Mouse (Mus musculus): ENCODE measurements around the gene Tmem160. TPM values are rescaled to one million over a fixed set of nuclear protein-coding genes. Genes with fewer than 3 reads are reported as not detected.

Gene Tmem160
- polyA plus RNA-seq, 1 experiment from 2014 or later, result 28.8 TPM

DNA sequence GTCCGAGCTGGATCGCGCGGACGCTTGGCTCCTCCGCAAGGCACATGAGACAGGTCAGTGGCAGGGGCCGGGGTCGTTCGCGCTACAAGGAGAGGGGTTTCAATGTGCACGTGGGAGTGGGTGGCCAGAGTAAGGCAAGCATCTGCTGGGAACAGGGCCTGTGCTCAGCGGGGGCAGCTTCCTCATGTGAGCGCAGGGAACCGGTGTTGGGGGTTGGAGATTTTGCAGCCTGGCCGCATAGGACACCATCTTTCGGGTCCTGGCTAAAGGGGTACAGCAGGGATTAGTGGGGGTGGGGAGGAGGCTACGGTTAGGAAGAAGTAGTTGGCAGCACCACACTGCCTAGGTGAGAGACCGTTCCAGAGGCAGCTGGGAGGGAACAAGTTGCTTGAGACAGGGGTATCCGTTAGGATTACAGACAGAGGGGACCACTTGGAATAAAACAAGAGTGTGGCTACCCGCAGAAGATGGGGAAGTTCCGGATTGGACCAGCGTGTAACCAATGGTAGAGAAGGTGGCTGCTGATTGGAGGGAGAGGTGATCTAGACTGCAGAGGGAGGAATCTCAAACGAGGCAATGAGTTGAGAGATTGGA, 636 bp downstream of the Tmem160 start:
- WGBS (ENCODE audit: insufficient replicate concordance), result under 1% methylated on average over 23 of the region's 23 CpGs
- Histone ChIP-seq H3K36me3 (replicated peaks) (peaks cover 4% of the 10 kb centered on the region; the same call in 1 of the 2 replicates), H3K9ac (peak overlapping the region; percentile 71), H3K9me3 (replicated peaks) (no peaks in the 10 kb centered on the region), H3K27me3 (no peaks in the 10 kb centered on the region), H3K4me2 (peak overlapping the region; percentile 92), H3K4me1 (replicated peaks) (peaks cover 25% of the 10 kb centered on the region), H3K27ac (replicated peaks) (peak overlapping the region; percentile 68), H3K4me3 (replicated peaks) (peak overlapping the region; percentile 81)
- ATAC-seq (ENCODE audit: insufficient read depth), result peak; percentile 23

DNA sequence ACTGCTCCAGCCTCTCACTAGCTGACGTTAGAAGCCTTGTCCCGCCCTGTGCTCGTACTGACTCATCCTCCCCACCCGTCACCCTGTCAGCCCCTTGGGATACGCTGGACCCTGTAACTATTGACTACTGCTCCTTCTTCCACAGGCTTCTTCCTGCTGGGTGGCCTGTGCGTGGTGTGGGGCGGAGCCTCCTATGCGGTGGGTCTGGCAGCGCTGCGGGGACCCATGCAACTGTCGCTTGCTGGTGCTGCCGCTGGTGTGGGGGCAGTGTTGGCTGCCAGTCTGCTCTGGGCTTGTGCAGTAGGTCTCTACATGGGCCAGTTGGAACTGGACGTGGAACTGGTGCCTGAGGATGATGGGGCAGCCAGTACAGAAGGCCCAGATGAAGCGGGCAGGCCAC, 2.4 kb downstream of the Tmem160 start:
- Histone ChIP-seq H3K9ac (no peak overlapping the region), H3K4me3 (replicated peaks) (no peak overlapping the region), H3K4me2 (no peak overlapping the region), H3K36me3 (replicated peaks) (peaks cover 4% of the 10 kb centered on the region; the same call in 1 of the 2 replicates), H3K27ac (replicated peaks) (no peak overlapping the region), H3K9me3 (replicated peaks) (no peaks in the 10 kb centered on the region), H3K4me1 (replicated peaks) (peaks cover 25% of the 10 kb centered on the region), H3K27me3 (0 out of 2 replicates have a peak, but pooled peaks cover 2% of the 10 kb centered on the region)
- ATAC-seq (ENCODE audit: insufficient read depth), result no peak
- 83% methylated on average over 14 of the region's 14 CpGs for WGBS (ENCODE audit: insufficient replicate concordance)

DNA sequence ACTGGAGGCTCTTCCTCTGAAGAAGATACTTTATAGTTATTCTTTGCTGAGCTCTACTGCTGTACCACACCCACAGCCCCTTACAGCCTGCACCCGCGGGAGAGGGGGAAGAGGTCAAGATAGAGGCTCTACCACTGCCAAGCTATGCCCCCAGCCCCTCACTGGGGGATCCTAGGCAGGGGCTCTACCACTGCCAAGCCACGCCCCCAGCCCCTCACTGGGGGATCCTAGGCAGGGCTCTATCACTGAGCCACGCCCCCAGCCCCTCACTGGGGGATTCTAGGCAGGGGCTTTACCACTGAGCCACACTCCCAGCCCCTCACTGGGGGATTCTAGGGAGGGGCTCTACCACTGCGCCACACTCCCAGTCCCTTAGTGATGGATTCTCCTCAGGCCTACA, 3.7 kb downstream of the Tmem160 start:
- H3K4me1 ChIP-seq (replicated peaks), result peaks cover 24% of the 10 kb centered on the region
- H3K4me2 ChIP-seq, result no peak overlapping the region
- ATAC-seq (ENCODE audit: insufficient read depth), result no peak
- WGBS (ENCODE audit: insufficient replicate concordance), result 86% methylated on average over 5 of the region's 5 CpGs
- peaks cover 4% of the 10 kb centered on the region; the same call in 1 of the 2 replicates for H3K36me3 ChIP-seq (replicated peaks)
- no peak overlapping the region for H3K9ac ChIP-seq
- H3K9me3 ChIP-seq (replicated peaks), result no peaks in the 10 kb centered on the region
- no peak overlapping the region for H3K4me3 ChIP-seq (replicated peaks)
- peaks cover 15% of the 10 kb centered on the region; the same call in 1 of the 2 replicates for H3K27me3 ChIP-seq
- H3K27ac ChIP-seq (replicated peaks), result no peak overlapping the region

DNA sequence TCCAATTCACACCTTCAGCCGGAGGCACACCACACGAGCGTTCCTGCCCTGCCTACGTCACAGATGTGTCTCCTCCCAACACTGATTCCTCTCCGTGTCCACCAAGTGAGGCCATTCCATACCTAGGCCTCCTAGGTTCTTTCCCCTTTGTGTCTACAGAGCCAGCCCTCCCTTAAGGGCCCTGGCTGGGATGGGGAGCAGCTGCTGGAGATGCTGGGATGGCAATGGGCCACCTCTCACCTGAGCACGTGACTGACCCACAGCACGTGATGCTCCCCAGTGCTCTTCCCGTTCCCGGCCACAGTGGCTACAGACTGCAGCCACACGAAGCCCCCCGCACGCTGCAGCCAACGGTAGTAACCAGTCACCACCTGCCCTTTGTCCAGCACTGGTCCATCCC, 8.0 kb downstream of the Tmem160 start:
- 59% methylated on average over 13 of the region's 13 CpGs for WGBS (ENCODE audit: insufficient replicate concordance)
- H3K36me3 ChIP-seq (replicated peaks), result no peaks in the 10 kb centered on the region
- H3K27ac ChIP-seq (replicated peaks), result no peak overlapping the region
- peaks cover 52% of the 10 kb centered on the region for H3K27me3 ChIP-seq
- no peaks in the 10 kb centered on the region for H3K4me1 ChIP-seq (replicated peaks)
- H3K9me3 ChIP-seq (replicated peaks), result no peaks in the 10 kb centered on the region
- no peak overlapping the region for H3K4me2 ChIP-seq
- no peak for ATAC-seq (ENCODE audit: insufficient read depth)
- H3K4me3 ChIP-seq (replicated peaks), result no peak overlapping the region
- no peak overlapping the region for H3K9ac ChIP-seq

DNA sequence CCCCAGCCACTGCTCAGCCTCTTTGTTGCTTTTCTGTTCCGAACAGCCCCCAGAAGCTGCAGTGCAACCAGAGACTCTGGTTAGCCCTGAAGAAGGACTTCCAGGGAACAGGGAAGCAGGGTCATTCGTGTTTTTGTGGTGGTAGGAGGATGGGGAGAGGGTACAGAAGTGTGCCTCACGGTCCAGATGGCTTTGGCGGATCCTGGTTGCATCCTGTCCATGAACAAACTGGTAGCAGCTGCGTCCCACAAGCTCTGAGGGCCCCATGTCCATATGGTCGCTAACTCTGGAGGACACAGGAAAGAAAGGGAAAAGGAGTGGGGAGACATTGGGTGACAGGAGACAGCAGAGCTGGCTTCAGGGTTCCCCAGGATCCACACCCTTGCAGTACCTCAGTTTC, 8.6 kb downstream of the Tmem160 start:
- H3K27me3 ChIP-seq, result peaks cover 57% of the 10 kb centered on the region
- H3K27ac ChIP-seq (replicated peaks), result no peak overlapping the region
- WGBS (ENCODE audit: insufficient replicate concordance), result 56% methylated on average over 6 of the region's 6 CpGs
- no peak overlapping the region for H3K4me3 ChIP-seq (replicated peaks)
- H3K9ac ChIP-seq, result no peak overlapping the region
- no peaks in the 10 kb centered on the region for H3K9me3 ChIP-seq (replicated peaks)
- no peaks in the 10 kb centered on the region for H3K36me3 ChIP-seq (replicated peaks)
- ATAC-seq (ENCODE audit: insufficient read depth), result no peak
- H3K4me2 ChIP-seq, result no peak overlapping the region
- no peaks in the 10 kb centered on the region for H3K4me1 ChIP-seq (replicated peaks)

DNA sequence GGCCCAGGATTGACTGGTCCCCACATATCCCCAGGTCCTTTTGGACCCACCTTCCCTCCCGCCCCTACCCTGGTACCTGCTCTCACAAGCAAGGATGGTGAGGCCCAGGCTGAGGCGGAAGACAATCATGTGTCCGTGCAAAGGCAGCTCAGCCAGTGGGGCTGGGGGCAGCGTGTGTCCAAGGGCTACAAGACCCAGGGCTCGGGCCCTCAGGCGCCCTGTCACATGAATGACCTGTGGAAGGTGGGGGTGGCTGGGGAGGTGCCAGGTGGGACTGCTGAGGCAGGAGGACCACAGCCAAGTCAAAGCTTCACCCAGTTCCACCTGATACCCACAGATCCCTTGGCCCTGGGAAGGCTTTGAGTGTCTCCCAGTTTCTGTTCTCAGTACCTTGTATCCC, 9.1 kb downstream of the Tmem160 start:
- no peaks in the 10 kb centered on the region for H3K9me3 ChIP-seq (replicated peaks)
- no peak overlapping the region for H3K27ac ChIP-seq (replicated peaks)
- no peak overlapping the region for H3K9ac ChIP-seq
- peaks cover 58% of the 10 kb centered on the region for H3K27me3 ChIP-seq
- no peaks in the 10 kb centered on the region for H3K36me3 ChIP-seq (replicated peaks)
- H3K4me1 ChIP-seq (replicated peaks), result no peaks in the 10 kb centered on the region
- WGBS (ENCODE audit: insufficient replicate concordance), result 61% methylated on average over 6 of the region's 6 CpGs
- no peak for ATAC-seq (ENCODE audit: insufficient read depth)
- H3K4me2 ChIP-seq, result no peak overlapping the region
- H3K4me3 ChIP-seq (replicated peaks), result no peak overlapping the region

DNA sequence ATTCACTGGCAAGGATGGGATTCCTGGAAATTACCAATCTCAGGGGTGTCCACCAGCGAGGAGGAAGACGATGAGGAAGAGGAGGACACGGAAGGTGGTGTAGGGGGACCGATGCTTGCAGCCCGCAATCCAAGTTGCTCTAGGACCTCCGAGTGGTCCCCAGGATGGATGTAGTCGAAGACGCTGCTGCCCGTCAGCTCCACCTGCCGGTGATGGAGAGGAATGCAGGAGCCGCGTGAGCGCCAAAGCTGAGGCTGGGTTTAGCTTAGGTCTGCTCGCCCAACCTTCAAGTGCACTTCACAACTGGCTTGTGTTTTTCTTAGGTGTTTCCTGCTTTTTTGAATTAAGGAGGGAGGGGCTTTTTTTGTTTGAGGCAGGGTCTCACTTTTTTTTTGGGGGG, 10.6 kb downstream of the Tmem160 start:
- no peak overlapping the region for H3K27ac ChIP-seq (replicated peaks)
- no peak overlapping the region for H3K9ac ChIP-seq
- H3K9me3 ChIP-seq (replicated peaks), result no peaks in the 10 kb centered on the region
- WGBS (ENCODE audit: insufficient replicate concordance), result under 1% methylated on average over 14 of the region's 14 CpGs
- no peaks in the 10 kb centered on the region for H3K36me3 ChIP-seq (replicated peaks)
- H3K4me2 ChIP-seq, result no peak overlapping the region
- peaks cover 64% of the 10 kb centered on the region for H3K27me3 ChIP-seq
- H3K4me3 ChIP-seq (replicated peaks), result no peak overlapping the region
- ATAC-seq (ENCODE audit: insufficient read depth), result no peak; the same call in 1 of the 2 replicates
- H3K4me1 ChIP-seq (replicated peaks), result no peaks in the 10 kb centered on the region

DNA sequence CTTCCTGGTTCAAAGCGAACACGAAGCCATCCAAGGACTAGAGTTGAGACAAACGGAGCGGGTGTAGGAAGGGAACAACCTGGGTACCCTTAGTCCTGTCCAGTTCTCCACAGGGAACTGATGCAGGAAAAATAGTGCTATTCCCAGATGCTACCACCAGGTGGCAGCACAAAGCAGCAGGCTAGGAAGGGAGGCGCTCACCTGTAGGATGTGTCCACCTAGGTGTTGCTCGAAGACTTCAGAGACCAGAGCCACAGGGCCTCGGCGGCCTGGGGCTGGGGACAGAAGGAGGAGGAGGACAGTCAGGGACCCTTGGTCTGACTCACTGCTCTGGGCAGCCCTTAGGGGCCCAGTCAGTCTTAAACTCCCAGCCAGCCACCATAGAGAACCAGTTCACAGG, 12.6 kb downstream of the Tmem160 start:
- peak; percentile 18; the same call in 1 of the 2 replicates for ATAC-seq (ENCODE audit: insufficient read depth)
- WGBS (ENCODE audit: insufficient replicate concordance), result 5% methylated on average over 8 of the region's 8 CpGs
- peaks cover 80% of the 10 kb centered on the region for H3K27me3 ChIP-seq

DNA sequence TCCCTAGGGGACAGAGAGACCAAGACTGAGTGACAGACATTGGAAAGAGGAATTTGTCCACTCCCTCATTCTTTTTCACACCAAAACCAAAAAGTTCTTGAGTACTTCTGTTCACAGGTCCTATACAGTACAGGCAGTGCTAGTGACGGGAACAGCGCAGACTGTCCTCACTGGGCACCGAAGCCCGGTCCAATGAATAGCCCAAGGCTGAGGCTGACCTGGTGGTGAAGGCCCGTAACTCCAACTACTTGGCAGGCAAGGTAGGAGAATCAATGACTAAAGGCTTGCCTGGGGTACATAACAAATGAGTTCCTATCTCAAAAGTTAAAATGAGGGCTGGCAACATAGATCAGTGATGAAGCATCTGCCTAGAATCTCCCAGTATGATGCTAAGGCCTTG, 13.0 kb downstream of the Tmem160 start:
- Histone ChIP-seq H3K4me1 (replicated peaks) (no peaks in the 10 kb centered on the region), H3K27me3 (peaks cover 80% of the 10 kb centered on the region), H3K9ac (no peak overlapping the region), H3K9me3 (replicated peaks) (no peaks in the 10 kb centered on the region), H3K27ac (replicated peaks) (no peak overlapping the region), H3K4me3 (replicated peaks) (no peak overlapping the region), H3K36me3 (replicated peaks) (no peaks in the 10 kb centered on the region), H3K4me2 (no peak overlapping the region)
- ATAC-seq (ENCODE audit: insufficient read depth), result 0 out of 2 replicates have a peak, but pooled peaks have one; percentile 19
- WGBS (ENCODE audit: insufficient replicate concordance), result 81% methylated on average over 5 of the region's 5 CpGs

More for the DNA sequence above, 12.6 kb downstream of the Tmem160 start:
- Histone ChIP-seq H3K9me3 (replicated peaks) (no peaks in the 10 kb centered on the region), H3K4me1 (replicated peaks) (no peaks in the 10 kb centered on the region), H3K4me2 (no peak overlapping the region), H3K27ac (replicated peaks) (no peak overlapping the region), H3K36me3 (replicated peaks) (no peaks in the 10 kb centered on the region), H3K4me3 (replicated peaks) (no peak overlapping the region), H3K9ac (no peak overlapping the region)

DNA sequence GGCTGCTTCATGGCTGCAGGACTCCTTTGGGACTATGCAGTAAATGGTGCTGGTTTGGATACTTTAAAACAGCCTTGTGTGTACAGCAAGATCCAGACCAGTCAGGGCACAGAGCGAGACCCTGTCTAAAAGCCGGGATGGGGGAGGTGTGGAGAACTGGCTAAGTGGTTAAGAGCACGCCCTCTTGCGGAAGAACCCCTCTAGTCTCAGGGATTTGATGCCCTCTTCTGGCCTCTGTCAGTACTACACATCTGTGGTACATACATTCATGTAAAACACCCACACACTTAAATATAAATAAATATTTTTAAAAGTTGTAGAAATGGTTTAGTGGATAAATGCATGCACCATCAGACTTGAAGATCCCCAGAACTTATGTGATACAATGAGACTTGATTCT, 14.0 kb downstream of the Tmem160 start:
- ATAC-seq (ENCODE audit: insufficient read depth), result no peak
- H3K9me3 ChIP-seq (replicated peaks), result no peaks in the 10 kb centered on the region
- H3K36me3 ChIP-seq (replicated peaks), result no peaks in the 10 kb centered on the region
- WGBS (ENCODE audit: insufficient replicate concordance), result 46% methylated on average over 4 of the region's 4 CpGs
- no peak overlapping the region for H3K4me2 ChIP-seq
- H3K9ac ChIP-seq, result no peak overlapping the region
- no peaks in the 10 kb centered on the region for H3K4me1 ChIP-seq (replicated peaks)
- H3K27me3 ChIP-seq, result peaks cover 80% of the 10 kb centered on the region
- H3K4me3 ChIP-seq (replicated peaks), result no peak overlapping the region
- no peak overlapping the region for H3K27ac ChIP-seq (replicated peaks)

DNA sequence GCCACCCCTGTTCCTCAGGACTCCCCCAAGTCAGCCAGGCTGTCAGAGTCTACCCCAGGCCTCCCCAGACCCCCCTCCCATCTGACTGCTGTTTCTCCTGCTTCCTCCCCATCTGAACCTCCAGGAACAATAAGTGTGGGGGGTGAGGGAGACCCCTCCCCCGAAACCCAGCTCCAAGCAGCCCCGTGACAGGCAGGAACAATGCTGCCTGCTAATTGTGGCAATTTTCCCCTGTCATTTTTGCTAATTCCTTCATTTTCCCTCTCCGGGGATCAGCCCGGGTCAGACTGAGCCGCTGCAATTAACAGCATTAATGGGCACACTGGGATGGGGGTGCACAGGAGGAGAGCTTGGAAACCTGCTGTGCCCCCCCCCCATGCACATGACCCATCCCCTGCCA, 15.5 kb downstream of the Tmem160 start:
- ATAC-seq (ENCODE audit: insufficient read depth), result no peak
- no peak overlapping the region for H3K9ac ChIP-seq
- H3K36me3 ChIP-seq (replicated peaks), result no peaks in the 10 kb centered on the region
- no peak overlapping the region for H3K4me2 ChIP-seq
- 26% methylated on average over 5 of the region's 5 CpGs for WGBS (ENCODE audit: insufficient replicate concordance)
- peaks cover 80% of the 10 kb centered on the region for H3K27me3 ChIP-seq
- H3K4me1 ChIP-seq (replicated peaks), result no peaks in the 10 kb centered on the region
- no peaks in the 10 kb centered on the region for H3K9me3 ChIP-seq (replicated peaks)
- H3K4me3 ChIP-seq (replicated peaks), result no peak overlapping the region
- H3K27ac ChIP-seq (replicated peaks), result no peak overlapping the region

DNA sequence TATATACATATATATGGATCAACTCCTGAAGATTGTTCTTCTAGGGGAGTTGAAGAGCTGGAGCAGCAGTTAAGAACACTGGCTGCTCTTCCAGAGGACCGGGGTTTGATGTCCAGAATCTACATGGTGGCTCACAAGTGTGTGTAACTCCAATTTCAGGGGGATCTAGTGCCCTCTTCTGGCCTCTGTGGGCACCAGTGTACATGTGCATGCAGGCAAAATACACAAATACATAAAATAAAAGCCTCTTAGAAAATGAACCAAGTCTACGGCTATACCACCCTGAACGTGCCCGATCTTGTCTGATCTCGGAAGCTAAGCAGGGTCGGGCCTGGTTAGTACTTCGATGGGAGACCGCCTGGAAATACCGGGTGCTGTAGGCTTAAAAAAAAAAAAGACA, 19.0 kb downstream of the Tmem160 start:
- Histone ChIP-seq H3K4me2 (no peak overlapping the region), H3K4me1 (replicated peaks) (peaks cover 22% of the 10 kb centered on the region), H3K27me3 (peaks cover 88% of the 10 kb centered on the region), H3K9me3 (replicated peaks) (no peaks in the 10 kb centered on the region), H3K4me3 (replicated peaks) (no peak overlapping the region), H3K36me3 (replicated peaks) (no peaks in the 10 kb centered on the region), H3K9ac (no peak overlapping the region), H3K27ac (replicated peaks) (no peak overlapping the region)
- no peak for ATAC-seq (ENCODE audit: insufficient read depth)
- WGBS (ENCODE audit: insufficient replicate concordance), result 25% methylated on average over 9 of the region's 9 CpGs
